Mouse (Mus musculus) stomach, postnatal 0 days (tissue): ENCODE measurements around the gene Col24a1. TPM values are rescaled to one million over a fixed set of nuclear protein-coding genes. Genes with fewer than 3 reads are reported as not detected.

ENCODE experiments used
- ATAC-seq: fragments of 200-750 bp; cut with Nextera tagmentation; 2 replicates; pipeline ENCODE4 v1.8.0; 2017; ENCODE audit not compliant: low FRiP score, low TSS enrichment
- DNase-seq: peaks from one replicate; pipeline ENCODE4 v3.0.0-alpha.2; 2016; ENCODE audit warnings: low spot score
- H3K27ac ChIP-seq: fragments of 300-500 bp; sonication (generic); replicated peaks from 2 replicates; pipeline ENCODE4 v1.5.1; 2014; ENCODE audit warnings: mild to moderate bottlenecking, control low read depth
- H3K27me3 ChIP-seq: fragments of 300-500 bp; sonication (generic); 2 replicates; pipeline ENCODE4 v1.6.1; 2014; ENCODE audit warnings: low read length; ENCODE audit not compliant: control insufficient read depth, insufficient read depth
- H3K36me3 ChIP-seq: fragments of 300-500 bp; sonication (generic); 2 replicates; pipeline ENCODE4 v1.6.1; 2014; ENCODE audit warnings: low read length, mixed read lengths; ENCODE audit not compliant: control insufficient read depth, insufficient read depth
- H3K4me1 ChIP-seq: fragments of 300-500 bp; sonication (generic); replicated peaks from 2 replicates; pipeline ENCODE4 v1.6.1; 2014; ENCODE audit warnings: antibody characterized with exemption; ENCODE audit not compliant: control insufficient read depth, insufficient read depth
- H3K4me2 ChIP-seq: fragments of 300-500 bp; sonication (generic); replicated peaks from 2 replicates; pipeline ENCODE4 v1.6.1; 2014; ENCODE audit warnings: low read depth, mild to moderate bottlenecking, control low read depth, moderate library complexity
- H3K4me3 ChIP-seq: fragments of 300-500 bp; sonication (generic); 2 replicates; pipeline ENCODE4 v1.5.1; 2014; ENCODE audit warnings: low read depth, low read length, control low read depth
- H3K9ac ChIP-seq: fragments of 300-500 bp; sonication (generic); 2 replicates; pipeline ENCODE4 v1.6.1; 2014; ENCODE audit warnings: mild to moderate bottlenecking, low read length, control low read depth, mixed read lengths
- H3K9me3 ChIP-seq: fragments of 300-500 bp; sonication (generic); 2 replicates; pipeline ENCODE4 v1.6.1; 2016; ENCODE audit warnings: low read length; ENCODE audit not compliant: control insufficient read depth
- CTCF ChIP-seq: IDR thresholded peaks from 2 replicates; pipeline ENCODE4 v1.5.1; 2016; ENCODE audit warnings: antibody characterized with exemption, low read depth, mild to moderate bottlenecking, moderate library complexity
- EP300 ChIP-seq: optimal IDR thresholded peaks from 2 replicates; pipeline ENCODE3; 2016; ENCODE audit warnings: antibody characterized with exemption
- WGBS: fragments of 180-500 bp; shearing (Covaris S2); extraction: QIAGEN DNeasy Blood & Tissue Kit; methylation state at CpG from one replicate; pipeline ENCODE4 v1.1.7; 2014; 5-methylcytosine and 5-hydroxymethylcytosine counted together
- polyA plus RNA-seq: library from polyadenylated mRNA; unstranded; fragments of >200 nt; fragmentation: Nextera tagmentation; extraction: Ambion mirVana; gene quantifications from 2 replicates; pipeline ENCODE4 v1.2.1, GENCODE M21; 2015

Col24a1 gene
- polyA plus RNA-seq, 1 experiment from 2014 or later = 0.89 TPM

- no peak for ATAC-seq
Measured at GRCm38 (mm10) chr3:145367176-145367717, 75.0 kb downstream of the Col24a1 start.

GRCm38 (mm10) chr3:145376298-145376697 lies 84.0 kb downstream of the Col24a1 start:
- no peak overlapping the region for H3K9ac ChIP-seq
- H3K27ac ChIP-seq = no peak overlapping the region
- no peaks in the 10 kb centered on the region for H3K9me3 ChIP-seq
- no peaks in the 10 kb centered on the region for H3K36me3 ChIP-seq
- WGBS = 87% methylated on average over 3 of the region's 3 CpGs
- H3K27me3 ChIP-seq = no peaks in the 10 kb centered on the region
- no peak for TF ChIP-seq EP300
- no peak for TF ChIP-seq CTCF
- ATAC-seq (no peak), DNase-seq (no peak)
- H3K4me2 ChIP-seq = no peak overlapping the region
- no peak overlapping the region for H3K4me3 ChIP-seq
- no peaks in the 10 kb centered on the region for H3K4me1 ChIP-seq

More at GRCm38 (mm10) chr3:145367176-145367717, 75.0 kb downstream of the Col24a1 start:
- no peak overlapping the region for H3K27ac ChIP-seq
- no peak overlapping the region for H3K4me3 ChIP-seq
- no peak for DNase-seq
- H3K27me3 ChIP-seq = no peaks in the 10 kb centered on the region
- 52% methylated on average over 4 of the region's 4 CpGs for WGBS
- no peaks in the 10 kb centered on the region for H3K9me3 ChIP-seq
- H3K4me1 ChIP-seq = no peaks in the 10 kb centered on the region
- H3K9ac ChIP-seq = no peak overlapping the region
- H3K4me2 ChIP-seq = no peak overlapping the region
- H3K36me3 ChIP-seq = no peaks in the 10 kb centered on the region
- TF ChIP-seq CTCF = no peak
- no peak for TF ChIP-seq EP300

GRCm38 (mm10) chr3:145383095-145383494 lies 90.8 kb downstream of the Col24a1 start:
- H3K9ac ChIP-seq = no peak overlapping the region
- no peak for ATAC-seq
- WGBS = 77% methylated on average over 13 of the region's 13 CpGs
- no peak overlapping the region for H3K4me2 ChIP-seq
- no peak for DNase-seq
- TF ChIP-seq EP300 = no peak
- no peak for TF ChIP-seq CTCF
- H3K27me3 ChIP-seq = no peaks in the 10 kb centered on the region
- no peaks in the 10 kb centered on the region for H3K4me1 ChIP-seq
- no peak overlapping the region for H3K4me3 ChIP-seq
- no peaks in the 10 kb centered on the region for H3K36me3 ChIP-seq
- no peak overlapping the region for H3K27ac ChIP-seq
- no peaks in the 10 kb centered on the region for H3K9me3 ChIP-seq

DNA sequence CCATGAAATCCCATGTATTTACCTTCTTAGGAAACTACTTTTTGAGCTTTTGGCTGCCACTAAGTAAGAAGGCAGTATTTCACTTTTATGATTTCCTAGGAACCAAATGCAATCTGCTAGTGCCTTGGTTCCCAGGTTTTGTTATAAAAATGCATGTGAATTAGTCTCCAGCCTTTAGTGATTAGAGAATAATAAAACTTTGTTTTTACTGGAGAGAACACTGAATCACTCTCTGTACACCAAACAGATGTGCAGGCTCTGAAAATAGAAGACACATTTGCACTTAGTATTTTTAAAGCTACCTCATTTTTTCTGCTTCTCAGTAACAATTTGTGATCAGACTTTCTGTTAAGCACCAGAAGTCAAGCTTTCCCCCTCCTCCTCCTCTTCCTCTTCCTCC lies 94.2 kb downstream of the Col24a1 start:
- Histone ChIP-seq H3K27ac (no peak overlapping the region), H3K27me3 (no peaks in the 10 kb centered on the region), H3K36me3 (no peaks in the 10 kb centered on the region), H3K4me1 (no peaks in the 10 kb centered on the region), H3K4me3 (no peak overlapping the region), H3K9me3 (no peaks in the 10 kb centered on the region), H3K4me2 (no peak overlapping the region), H3K9ac (no peak overlapping the region)
- ATAC-seq = no peak
- no peak for DNase-seq
- TF ChIP-seq CTCF (no peak), EP300 (no peak)

- Histone ChIP-seq H3K27ac (no peak overlapping the region), H3K4me3 (no peak overlapping the region), H3K27me3 (no peaks in the 10 kb centered on the region), H3K4me2 (no peak overlapping the region), H3K4me1 (no peaks in the 10 kb centered on the region), H3K9ac (no peak overlapping the region), H3K36me3 (no peaks in the 10 kb centered on the region), H3K9me3 (no peaks in the 10 kb centered on the region)
- WGBS = 66% methylated on average over 4 of the region's 4 CpGs
- DNase-seq (no peak), ATAC-seq (no peak)
- TF ChIP-seq EP300 (no peak), CTCF (no peak)
Measured at GRCm38 (mm10) chr3:145390681-145391080, 98.4 kb downstream of the Col24a1 start.

DNA sequence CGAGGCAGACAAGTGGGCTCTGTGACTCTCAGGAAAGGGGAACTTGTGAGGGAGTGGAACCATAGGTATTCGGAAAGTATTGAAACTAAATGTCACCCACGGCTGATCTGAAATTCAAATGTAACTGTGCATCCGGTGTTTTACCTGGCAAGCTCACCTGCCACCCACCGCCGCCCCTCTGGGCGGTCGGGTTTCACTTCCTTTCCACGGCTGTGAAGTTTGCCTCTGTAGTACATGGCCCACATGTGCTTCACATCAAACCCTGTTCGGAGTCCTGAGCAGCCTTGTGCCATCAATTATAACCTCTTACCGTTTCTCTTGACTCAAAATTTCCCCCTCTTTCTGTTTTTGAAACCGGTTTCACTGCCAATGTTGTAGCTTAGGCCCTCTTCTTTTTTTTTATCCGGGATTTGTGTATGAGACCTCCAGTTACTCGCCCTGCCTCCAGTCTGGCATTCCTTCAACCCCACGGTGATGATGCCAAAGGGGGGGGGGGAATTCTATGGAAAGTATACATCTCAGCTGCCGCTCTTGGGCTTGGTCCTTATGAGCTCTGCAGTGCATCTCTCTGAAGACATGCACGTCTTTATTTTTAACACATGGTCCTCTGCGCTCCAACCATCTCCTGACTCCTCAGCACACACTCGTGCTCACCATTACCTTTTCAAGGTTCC lies 99.9 kb downstream of the Col24a1 start:
- TF ChIP-seq EP300 (no peak), CTCF (no peak)
- ATAC-seq (no peak), DNase-seq (no peak)
- Histone ChIP-seq H3K9ac (no peak overlapping the region), H3K9me3 (no peaks in the 10 kb centered on the region), H3K4me1 (no peaks in the 10 kb centered on the region), H3K27me3 (no peaks in the 10 kb centered on the region), H3K4me2 (no peak overlapping the region), H3K27ac (no peak overlapping the region), H3K4me3 (no peak overlapping the region), H3K36me3 (no peaks in the 10 kb centered on the region)
- 62% methylated on average over 19 of the region's 19 CpGs for WGBS
